Mouse (Mus musculus) CD4-positive, CD25-positive, alpha-beta regulatory T cell, adult 2 months (primary cell): Measurements from ENCODE around the gene Foxj1.

Source experiments
- DNase-seq: peaks from one replicate; pipeline ENCODE4 v3.0.0-alpha.2; 2012; ENCODE audit warnings: low read depth, low spot score

Foxj1 gene

DNA sequence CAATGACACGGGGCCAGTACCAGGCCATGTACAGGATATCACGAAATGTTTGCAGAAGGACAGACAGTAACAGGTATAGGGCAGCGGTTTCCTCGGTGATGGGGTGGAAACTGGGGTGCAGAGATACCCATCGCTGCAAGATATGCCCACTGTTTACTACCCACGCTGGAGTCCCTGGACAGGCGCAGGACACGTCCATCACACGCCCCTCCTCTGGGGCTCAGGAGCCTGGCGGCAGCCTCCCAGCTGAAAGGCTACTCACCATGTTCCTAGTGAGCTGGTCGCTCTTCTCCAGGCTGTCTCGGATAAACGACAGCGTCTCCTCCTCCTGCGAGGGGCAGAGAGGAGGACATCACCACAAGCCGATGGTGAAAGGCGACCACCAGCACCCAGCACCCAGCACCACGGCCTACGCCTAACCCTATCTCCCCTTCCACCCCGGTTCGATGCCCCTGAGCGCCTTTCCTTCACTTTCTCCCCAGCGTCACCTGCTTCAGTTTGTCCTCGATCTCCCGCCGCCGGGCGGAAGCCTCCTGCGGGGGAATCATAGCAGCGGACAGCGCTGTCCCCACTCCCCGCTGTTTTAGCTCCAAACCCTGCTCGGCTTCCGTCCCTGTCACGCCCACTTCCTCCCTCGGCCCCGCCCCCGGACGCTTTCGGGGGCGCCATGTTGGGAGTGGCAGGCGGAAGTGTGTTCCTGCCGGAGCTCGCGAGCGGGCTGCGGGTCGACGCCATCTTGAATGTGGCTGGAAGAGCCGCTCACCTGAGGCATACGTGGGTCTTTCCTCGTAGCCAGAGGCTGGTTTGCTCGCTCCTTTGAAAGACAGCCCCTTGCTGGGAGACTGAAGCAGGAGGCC lies 28.8 kb downstream of the Foxj1 start:
- DNase-seq, result peak; percentile 97

DNA sequence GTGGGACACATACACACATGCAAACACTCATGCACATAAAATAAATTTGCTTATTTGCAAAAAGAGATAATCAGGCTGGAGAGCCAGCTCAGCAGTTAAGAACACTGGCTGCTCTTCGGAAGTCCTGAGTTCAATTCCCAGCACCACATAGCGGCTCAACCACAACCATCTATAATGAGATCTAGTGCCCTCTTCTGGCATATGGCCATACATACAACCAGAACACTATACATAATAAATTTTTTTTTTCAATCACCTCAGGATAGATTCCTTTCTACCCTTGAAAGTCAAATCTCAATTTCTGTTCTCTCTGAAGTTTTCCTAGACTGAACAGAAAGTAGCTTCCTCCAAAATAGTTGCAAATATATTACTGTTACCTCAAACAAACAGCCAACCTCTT lies 29.8 kb downstream of the Foxj1 start:
- no peak for DNase-seq

DNA sequence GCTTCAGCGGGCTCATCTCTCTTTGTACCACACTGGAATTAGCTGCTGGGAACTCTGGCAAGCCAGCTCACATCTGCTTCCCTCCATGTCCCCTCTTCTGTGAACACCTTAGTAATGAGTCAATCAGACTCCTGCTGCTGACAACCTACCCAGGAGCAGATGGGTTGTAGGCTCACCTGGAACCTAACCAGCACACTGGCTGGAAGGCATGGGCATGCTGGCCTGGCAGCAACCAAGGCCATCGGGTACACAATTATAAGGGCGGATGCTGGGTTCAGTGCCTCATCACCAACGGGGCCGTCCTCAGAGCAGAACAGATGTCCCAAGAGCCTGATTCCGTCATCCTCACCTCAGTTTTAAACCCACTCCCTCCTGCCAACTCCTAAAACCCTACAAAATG lies 36.6 kb downstream of the Foxj1 start:
- DNase-seq, result no peak

DNA sequence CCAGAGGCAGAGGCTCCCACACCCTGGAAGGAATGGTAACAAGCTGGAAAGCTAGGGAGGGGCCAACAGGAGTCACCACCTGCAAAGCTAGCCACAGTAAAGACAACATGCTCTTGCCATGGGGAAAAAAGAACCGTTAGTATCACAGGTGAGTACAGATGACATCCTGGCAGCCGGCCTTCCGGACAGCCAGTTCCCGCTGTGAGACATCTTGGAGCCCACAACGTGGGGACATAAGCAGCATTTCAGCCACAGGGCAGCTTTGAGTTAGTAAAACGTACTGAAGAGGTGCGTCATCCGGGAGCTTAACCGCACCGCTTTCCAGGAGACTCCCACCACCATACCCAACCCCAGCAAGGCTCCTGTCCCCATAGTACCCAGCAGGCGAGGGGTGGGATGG lies 37.0 kb downstream of the Foxj1 start:
- DNase-seq, result no peak

DNA sequence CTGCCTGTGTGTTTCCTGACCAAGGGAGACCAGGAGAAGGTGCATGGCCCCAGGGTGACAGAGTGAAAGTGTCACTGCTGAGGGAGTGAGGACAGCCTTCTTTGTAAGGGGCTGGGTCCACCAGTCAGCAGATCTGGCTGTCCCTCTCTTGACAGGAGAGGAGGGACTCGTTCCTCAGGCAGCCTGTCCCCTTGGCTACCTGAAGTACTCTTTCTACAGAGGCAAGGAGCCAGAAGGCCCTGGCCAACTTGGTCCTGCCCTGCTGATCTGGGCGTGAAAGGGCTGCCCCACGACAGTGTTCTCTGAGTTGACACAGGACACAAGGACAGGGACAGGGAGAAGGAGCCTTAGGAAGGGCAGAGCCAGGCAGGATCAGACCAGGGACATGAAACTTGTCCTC lies 38.2 kb downstream of the Foxj1 start:
- no peak for DNase-seq

DNA sequence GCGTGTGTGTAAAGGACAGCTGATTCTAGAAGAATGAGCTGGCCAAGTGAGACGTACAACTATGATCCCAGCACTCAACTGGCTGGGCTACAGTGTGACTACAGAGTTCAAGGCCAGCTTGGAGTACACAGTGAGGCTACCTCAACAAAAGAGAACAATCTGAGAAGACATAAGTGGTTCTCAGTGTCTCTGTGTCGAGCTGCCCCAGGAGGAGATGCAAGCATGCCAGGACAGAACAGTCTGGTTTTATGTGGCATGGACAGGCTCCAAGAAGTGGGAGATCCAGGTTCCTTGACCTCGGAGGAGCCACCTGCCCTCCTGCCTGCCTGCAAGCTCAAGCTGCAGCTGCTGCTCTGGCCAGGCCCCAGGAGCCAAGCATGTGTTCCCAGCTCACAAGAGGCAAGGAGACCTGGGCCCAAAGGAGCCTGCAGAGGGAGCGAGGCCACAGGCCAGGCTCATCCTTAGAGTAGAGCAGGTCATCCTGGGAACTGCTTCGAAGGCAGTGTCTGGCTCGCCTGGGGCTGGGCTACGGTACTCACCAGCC lies 38.9 kb downstream of the Foxj1 start:
- DNase-seq, result no peak

DNA sequence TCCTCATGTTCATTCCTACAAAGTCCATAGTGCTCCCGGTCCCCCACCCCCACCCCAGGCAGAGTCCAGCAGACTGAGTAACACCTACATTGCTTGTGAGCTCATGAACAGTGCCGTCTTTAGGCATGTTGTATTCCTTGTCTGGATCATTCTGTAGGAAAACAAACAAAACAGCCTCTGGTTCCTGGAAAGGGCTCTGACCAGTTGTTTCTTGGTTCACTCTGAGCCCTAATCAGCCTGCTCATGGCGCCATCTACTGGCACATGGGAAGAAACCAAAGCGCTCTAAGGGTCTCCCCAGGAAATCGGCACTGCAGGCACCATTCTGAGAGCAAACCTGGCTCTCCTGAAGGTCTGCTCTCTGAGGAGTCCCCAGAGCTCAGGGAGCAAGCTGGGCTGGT lies 40.9 kb downstream of the Foxj1 start:
- DNase-seq, result peak; percentile 75

DNA sequence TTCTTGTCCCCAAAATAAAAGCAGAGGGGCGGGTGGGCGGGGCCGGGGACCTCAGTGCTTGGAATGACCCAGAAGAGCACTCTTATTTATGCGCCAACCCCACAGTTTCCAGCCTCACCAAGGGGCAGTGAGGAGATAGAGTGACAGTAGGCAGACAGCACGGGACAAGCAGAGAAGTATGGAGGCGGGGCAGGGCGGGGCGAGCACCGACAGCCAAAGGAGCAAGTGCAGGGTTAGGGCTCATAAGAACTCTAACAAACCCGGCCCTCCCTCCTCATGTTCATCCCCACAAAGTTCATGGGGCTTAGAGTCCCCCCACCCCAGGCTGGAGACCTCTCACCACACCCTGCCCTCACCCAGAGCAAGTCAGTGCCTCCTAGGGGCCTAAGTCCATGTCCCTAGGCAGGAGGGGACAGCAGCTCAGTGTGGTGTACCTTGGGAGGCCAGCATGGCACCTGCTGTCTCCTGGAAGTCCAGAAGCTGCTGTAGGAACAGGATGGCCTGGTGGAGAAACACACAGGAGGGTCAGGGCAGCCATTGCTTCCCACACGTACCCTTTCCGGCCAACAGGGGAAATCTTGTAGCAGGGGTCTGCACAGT lies 41.6 kb downstream of the Foxj1 start:
- no peak for DNase-seq

DNA sequence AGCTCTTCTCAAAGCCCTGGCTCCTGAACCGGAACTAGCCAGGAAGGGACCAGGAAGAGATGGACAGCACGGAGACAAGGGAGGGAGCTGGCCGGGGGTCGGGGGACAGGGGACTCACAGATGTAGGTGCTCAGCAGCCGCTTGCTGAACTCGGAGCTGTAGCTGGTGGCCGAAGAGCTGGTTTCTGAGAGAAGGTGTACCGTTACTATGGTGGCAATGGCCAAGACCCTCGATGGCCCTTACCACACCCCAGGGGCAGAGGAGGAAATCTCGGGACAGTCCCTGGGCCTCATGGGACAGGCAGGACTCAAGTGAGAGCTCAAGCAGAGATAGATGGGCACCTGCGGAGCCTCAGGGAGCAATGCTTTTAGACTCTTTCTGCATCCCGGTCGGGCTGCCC lies 42.8 kb downstream of the Foxj1 start:
- no peak for DNase-seq

DNA sequence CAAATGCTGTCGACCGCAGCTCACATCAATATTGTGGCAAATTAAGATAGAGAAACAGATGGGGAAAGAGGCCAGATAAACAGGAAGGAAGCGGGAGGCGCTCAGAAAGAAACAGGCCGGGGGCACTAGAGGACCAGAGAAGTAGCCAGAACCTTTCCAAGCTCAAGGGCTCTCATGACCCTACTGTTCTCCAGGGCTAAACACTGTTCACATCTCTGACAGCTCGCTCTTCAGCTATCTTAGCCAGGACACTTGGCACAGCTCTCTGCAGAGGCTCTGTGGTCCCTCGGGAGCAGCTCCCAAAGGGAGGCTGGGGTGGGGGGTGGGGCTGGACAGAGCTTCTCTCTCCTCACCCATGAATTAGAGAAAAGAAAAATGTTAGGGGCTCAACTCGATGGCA lies 44.6 kb downstream of the Foxj1 start:
- no peak for DNase-seq

DNA sequence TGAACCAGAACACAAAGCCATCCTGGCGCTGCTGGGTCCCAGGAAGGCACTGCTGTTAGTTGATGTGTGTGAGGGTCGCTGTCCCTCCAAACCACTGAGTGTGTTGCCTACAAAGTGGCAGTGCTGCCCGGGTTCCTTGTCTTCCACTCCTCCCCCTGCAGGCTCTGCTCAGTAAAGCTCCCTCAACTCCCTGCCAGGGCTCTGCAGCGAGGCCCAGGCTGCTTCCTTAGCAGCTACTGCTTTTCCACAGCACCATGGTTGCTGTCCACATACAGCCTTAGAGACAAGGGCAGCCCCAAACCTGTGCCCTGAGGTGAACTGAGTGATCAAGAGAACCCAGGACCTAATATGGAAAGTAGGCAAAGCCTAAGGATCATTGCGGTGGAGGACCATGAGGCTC lies 47.8 kb downstream of the Foxj1 start:
- DNase-seq, result no peak

DNA sequence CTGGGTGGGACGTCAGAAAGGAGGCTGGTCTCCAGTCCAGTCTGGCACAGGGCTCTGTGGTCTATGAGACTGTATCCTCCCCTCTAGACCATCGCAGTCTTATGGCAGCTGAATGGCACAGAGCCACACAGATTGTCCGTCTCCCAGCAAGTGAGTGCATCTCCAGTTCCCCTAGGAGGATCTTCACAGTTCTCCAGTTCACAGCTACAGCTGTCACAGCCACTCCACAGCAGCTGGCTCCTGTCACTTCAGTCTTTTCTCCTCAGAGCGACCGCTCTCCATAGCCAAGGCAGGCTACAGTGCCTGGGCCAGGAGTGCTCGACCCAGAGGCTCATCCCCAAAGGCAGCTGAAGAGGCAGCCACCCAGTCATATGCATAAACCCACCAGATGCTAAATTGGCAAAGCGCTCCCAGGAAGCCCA lies 49.4 kb downstream of the Foxj1 start:
- DNase-seq, result no peak

DNA sequence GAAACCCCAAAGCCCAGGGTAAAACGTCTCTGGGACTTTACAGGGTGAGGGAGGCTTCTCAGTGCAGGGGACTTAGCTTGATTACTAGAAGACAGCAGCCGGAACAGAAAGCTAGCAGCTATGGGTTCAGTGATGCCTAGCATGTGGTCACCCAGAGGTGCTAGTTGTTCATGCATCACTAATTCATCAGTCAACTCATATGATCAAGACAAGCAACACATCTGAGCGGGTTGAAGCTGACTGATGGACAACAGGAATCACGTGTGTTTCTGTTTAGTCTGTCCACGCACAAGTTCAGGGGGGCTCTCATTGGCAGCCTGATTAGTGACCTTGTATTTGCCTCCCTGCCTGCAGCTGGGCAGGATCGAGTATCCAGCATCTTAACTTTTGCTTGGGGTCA lies 51.2 kb downstream of the Foxj1 start:
- DNase-seq, result no peak

DNA sequence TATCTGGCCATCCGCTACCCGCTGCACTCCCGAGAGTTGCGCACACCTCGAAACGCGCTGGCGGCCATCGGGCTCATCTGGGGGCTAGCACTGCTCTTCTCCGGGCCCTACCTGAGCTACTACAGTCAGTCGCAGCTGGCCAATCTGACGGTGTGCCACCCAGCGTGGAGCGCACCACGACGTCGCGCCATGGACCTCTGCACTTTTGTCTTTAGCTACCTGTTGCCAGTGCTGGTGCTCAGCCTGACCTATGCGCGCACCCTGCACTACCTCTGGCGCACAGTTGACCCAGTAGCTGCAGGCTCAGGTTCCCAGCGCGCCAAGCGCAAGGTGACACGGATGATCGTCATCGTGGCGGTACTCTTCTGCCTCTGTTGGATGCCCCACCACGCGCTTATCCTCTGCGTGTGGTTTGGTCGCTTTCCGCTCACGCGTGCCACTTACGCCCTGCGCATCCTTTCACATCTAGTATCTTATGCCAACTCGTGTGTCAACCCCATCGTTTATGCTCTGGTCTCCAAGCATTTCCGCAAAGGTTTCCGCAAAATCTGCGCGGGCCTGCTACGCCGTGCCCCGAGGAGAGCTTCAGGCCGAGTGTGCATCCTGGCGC lies 52.2 kb downstream of the Foxj1 start:
- DNase-seq, result no peak

DNA sequence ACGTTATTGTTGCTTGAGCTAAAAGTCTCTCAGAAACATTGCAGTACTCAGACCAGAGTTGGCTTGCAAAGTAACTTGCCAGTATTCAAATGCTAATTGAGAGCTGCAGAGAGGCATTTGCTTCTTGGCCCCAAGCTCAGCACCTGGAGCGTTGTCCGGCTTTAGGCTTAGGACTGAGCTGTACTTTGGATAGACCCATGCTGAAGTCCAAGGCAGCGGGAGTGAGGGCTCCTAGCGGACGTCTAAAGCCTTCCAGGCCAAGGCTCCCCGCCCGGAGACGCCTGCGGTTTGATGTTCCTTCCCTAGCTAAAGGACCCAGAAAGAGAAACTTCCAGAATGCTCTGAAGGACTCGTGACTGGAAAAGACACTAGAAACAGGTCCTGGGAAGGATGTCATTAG lies 53.1 kb downstream of the Foxj1 start:
- no peak for DNase-seq

DNA sequence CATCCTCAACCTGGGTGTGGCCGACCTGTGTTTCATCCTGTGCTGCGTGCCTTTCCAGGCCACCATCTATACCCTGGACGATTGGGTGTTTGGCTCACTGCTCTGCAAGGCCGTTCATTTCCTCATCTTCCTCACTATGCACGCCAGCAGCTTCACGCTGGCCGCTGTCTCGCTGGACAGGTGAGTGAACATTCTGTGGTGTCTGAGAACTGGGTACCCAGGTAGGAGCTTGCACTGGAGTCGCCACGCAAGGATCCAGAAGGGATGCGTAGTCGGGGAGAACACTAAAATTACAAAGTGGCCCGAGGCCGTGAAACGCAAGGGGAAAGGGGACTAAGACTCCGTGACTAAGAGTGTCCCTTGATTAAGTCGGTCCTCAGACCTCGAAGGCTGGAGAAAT lies 53.5 kb downstream of the Foxj1 start:
- no peak for DNase-seq

DNA sequence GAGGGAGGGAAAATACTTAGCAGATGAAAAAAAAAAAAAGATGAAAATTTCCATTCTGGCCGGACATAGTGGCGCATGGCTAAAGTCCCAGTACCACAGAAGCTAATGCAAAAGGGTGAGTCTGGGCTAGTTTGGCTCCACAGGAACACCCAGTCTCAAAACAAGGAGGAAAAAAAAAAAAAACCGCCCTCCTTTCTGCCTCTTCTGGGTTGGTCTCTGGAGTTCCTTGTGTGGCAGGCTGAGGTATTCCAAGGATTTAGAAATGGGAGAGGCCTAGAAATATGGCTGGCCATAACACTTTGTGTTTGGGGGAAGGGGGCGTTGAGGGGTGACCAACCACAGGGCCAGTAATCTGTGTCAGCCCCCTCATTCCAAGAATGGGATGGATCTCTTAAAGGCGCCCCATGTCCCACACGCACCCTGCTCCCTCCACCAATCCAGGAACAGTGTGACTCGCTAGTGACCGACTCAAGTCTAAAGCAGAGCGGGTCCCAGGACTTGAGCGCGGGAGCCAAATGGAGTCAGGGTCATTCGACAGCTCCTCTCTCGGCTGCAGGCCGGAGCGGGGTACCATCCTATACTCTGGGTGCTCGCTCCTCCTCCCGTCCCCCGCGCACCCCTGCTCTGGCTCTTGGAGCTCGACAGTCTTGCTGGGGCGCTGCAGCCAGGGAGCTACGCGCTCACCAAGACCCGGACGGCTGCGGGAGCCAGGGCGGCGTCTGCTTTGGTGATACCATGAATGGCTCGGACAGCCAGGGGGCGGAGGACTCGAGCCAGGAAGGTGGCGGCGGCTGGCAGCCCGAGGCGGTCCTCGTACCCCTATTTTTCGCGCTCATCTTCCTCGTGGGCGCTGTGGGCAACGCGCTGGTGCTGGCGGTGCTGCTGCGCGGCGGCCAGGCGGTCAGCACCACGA lies 54.2 kb downstream of the Foxj1 start, which contains the start of gene Galr2:
Gene Galr2 (plus strand): TSS at position 189 of the 913 bp plus-strand sequence.
- no peak for DNase-seq
